Mouse (Mus musculus) left cerebral cortex, adult 8-10 months (tissue): ENCODE measurements around the gene Tbc1d8. TPM values are rescaled to one million over a fixed set of nuclear protein-coding genes. Genes with fewer than 3 reads are reported as not detected.

Experiments
- DNase-seq, 2 experiments: peaks; one replicate each; pipeline ENCODE4 v3.0.0; 2022; ENCODE audit warnings: low spot score in 2 of 2
- total RNA-seq, 4 experiments: library from RNA; stranded (reverse); gene quantifications; 2 replicates each; pipeline ENCODE4 v1.2.4; 2022

The Tbc1d8 gene
- total RNA-seq, 4 experiments from 2014 or later: 28.5 to 32.2 (median 29.6) TPM

DNA sequence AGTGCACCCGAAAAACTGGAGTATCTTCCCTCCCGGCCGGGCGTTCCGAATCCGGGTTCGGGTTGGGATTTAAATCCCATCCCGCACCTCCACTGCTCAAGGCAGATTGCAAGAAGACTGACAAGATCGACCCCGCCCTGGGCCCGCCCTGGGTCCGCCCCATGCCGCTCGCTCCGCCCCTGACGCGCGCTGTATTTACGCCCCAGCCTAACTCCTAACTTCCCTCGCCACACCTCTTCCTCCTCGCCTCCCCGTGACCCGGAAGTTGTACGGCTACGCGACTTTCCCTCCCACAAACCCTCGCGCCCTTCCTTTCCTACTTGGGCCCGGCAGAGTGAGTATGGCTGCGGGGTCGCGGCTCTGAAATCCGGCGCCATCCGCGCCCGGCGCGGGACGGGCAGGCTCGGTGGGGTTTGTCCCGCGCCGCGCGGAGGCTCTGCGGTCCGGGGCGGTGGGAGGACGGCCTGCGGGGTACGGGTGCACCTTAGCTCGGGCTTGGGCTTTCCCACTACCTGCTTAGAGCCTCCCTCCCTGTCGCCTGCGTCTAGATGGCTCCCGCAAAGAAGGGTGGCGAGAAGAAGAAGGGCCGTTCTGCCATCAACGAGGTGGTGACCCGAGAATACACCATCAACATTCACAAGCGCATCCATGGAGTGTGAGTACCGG is 110.8 kb downstream of the Tbc1d8 start, which contains the start of gene Rpl31:
TSS of gene Rpl31 (plus strand) at position 242 of the 666 bp plus-strand sequence.
- DNase-seq: peak; percentile 92 to 97

DNA sequence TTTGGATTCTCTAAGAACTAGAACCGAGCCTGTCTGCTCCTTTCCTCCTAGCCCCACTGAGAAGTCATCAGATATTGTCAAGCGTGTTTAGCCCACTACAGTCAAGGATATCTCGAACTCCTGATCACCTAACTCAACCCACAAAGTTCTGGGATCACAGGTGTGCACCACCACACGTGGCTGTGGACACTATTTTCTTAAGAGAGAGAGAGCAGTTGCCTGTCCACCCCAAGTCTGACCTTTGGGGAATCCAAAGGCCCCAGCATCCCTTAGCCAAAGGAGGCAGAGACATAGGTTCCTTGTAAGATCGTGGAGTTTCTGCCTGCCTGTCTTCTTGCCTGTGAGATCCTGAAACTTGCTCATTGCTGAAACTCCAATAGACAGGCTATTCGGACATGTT is 111.5 kb downstream of the Tbc1d8 start:
- no peak for DNase-seq

DNA sequence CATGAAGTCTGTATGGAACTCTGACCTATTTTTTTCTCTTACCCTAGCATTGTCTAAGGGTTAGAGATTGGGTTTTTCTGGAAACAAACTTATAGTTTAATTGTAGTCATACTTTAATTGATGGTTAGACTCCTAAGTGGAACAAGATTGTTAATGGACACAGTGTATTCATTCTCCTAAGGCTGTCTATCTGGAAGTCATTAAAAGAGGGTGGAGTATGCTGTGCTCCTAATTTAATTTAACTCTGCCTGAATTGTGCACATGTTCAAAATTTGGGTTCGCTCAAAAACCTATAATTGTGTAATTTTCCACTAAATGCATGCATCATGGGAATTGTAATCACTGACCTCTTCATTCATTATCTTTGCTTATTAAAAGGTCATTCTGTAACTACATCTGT is 113.0 kb downstream of the Tbc1d8 start:
- no peak for DNase-seq

DNA sequence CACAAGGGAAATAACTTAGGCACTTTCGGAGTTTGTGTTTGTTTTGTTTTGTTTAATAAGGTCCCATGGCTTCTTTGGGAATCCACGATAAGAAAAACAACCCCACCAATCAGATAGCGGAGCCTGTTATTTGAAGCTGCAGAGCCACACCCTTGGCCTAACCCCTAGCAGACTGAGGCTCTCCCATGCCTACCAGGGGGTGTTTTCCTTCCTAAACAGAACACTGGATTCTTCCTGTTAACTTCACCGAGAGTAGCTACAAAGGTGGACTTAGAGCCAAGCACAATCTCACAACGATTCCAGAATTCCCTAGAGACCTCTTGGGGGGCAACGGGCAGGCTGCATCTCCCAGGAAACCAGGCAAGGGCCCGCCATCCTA is 116.1 kb downstream of the Tbc1d8 start:
- DNase-seq: no peak

DNA sequence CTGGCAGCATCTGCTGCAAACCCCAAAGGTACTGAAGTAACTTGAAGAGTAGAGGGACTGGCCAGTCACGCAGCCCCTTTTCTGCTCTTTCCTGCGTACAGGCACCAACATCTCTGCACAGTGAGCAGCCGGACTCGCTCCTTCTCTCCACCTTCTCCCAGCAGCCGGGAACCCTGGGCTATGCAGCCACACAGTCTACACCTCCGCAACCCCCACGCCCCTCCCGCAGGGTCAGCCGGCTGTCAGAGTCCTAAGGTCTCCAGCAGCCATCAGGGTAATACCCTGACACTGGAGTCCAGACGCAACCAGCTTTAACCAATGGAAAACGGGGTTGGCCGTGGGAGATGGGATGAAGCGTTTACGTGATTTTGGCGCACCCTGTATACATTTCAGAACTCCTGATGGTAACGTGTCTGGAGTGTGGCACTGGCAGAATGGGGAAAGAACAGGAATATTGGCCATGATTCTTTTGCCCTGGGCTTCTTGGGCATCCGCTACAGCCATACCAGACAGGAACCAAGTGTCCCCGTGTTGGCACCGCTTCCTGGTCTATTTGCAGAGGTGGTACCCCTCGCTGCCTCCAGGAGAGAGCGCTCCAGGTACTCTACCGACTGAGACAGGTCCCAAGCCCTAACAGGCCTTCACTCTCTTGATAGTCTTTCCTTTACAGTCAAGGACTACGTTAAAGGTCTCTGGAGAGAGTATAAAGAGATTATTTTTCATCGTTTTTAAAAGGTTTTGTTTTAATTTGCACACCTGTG is 116.6 kb downstream of the Tbc1d8 start:
- no peak for DNase-seq

DNA sequence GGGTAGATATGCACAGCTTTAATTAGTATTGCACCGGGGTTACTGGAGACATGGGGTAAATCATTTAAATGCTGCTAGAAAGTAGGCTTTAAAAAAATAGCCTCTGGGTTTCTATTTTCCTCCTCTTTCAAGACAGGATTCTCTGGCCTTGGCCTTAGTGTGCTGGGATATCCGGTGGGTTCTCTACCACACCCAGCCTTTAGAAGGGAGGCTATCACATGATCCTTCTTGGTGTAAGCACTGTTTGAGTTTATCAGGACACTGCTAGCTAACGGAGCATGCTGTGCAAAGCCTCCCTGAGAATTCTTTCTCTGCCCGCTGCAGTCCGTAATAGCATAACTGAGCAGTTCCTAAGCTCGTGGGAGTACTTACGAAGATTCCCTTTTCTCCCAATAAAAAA is 129.1 kb downstream of the Tbc1d8 start:
- no peak for DNase-seq

DNA sequence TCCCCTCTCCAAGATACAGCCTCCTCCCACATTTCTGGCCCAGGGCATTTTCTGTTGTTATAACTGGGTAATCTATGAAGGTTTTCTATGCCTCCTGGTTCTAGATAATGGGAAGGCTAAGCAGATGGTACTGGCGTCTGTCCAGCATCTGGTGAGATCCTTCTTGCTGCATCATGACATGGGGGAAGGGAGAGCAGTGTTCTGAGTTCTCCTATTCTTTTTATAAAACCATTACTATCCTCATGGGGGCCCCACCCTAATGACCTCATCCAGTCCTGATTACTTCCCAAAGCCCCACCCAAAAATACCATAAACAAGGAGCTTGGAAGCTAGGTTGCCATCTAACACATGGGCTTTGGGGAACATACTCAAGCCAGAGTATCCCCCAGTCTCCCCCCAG is 129.6 kb downstream of the Tbc1d8 start:
- peak in 1 of 2 experiments; percentile 67 for DNase-seq

DNA sequence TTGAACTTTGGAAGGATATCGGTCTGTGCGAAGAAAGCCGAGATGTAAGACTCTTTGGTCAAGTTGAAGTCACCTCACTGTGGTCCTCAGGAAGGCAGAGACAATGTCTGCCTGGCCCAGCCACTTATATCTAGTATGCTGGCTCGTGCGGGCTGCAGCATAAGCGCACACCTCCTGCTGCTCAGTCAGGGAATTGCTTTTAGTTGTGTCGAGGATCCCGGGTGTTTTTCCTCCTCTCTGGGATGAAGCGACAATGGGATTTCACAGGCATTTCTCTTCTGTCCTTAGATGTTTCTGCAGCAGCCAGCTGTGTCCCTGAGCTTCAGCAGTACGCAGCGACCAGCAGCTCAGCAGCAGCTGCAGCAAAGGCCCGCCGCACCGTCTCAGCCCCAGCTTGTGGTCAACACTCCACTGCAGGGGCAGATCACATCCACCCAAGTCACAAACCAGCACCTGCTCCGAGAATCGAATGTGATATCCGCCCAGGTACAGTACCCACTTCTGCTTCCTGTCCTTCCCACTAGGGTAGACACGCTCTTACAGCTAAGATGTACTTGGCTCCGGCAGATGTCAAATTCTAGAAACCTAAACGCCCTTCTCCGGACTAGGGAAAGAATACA is 133.5 kb downstream of the Tbc1d8 start:
- no peak for DNase-seq

DNA sequence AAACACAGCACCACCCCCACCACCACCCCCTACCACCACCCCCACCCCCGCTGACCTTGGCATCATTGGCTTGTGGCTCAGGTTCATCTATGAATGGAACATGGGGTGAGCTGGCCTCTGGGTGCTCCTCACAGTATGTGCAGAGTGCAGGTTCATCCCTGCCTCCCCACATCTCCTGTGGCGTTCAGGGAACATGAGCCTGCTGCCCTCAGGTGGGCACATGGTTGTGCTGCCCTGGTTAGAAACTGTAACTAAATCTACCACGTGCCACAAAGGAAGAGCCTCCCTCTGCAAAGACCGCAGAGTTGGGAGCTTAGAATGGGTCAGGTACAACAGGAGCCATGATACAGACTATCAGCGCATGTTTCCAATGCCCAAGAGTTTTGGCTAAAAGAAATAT is 135.3 kb downstream of the Tbc1d8 start:
- DNase-seq: no peak

DNA sequence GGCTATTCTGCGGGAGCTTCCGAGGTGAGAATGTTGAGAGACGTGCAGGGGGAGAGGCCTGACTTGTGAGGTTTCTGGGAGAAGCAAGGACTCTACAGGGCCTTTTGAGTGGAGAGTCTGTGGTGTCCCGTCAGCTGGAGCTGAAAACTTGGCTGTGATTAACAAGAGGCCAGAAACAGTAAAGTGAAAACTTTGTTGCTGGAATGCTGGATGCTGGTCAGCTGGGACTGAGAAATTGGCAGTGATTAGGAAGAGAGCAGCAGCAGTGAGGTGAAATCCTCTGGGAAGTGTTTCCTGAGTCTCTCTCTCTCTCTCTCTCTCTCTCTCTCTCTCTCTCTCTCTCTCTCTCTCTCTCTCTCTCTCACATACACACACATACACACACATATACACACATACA is 136.7 kb downstream of the Tbc1d8 start:
- no peak for DNase-seq

DNA sequence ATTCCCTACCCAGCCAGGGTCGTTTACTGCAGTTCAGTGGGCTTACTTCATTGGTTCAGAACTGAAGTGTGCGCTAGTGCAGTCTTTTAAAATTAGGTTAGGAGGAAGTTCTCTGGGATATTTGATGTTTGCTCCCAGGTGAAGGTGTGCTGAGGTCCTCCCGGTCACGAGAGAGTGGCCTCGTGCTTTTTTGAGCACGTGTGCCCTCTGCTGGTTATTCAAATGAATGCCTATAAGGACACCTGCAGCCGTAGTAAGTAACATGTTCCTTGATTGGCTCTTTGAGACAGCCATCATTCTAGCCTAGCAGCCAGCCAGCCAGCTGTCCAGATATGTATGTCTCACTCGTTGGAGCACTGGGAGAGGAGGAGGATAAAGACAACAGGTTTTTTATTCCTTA is 137.9 kb downstream of the Tbc1d8 start:
- no peak for DNase-seq

DNA sequence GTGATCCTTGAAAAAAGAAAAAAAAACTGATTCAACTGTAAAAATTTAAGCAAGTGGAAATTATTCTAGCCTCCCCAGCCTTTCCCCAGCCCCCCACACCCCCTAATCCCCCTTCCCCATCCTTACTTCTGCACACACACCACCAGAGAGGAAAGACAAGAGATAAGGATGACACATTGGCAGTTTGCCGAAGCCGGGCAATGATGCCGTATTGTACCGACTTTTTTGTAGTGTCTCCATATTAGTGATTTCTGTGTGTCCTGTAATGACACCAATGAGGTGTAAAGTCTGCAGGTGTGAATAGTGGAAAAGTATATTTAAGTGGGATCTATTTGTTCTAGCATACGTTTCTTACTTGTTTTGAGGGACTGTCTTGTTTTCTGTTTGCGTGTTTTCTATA is 138.4 kb downstream of the Tbc1d8 start:
- no peak for DNase-seq

DNA sequence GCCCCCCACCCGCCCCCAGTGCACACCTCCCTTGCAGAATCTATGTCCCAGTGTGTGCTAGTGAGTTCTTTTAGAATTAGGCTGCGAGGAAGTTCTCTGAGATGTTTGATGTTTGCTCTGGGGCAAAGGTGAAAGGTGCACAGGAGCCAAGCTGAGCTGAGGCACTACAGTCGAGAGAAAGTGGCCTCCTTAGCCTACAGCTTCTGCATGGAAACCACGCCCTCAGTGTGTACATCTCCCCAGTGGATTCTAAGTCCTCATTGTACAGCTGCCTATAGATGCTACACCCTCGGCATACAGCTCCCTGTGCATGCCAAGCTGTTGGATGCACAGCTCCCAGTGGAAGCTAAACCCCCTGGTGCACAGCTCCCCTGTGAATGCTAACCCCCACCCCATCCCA is 139.1 kb downstream of the Tbc1d8 start:
- no peak for DNase-seq

DNA sequence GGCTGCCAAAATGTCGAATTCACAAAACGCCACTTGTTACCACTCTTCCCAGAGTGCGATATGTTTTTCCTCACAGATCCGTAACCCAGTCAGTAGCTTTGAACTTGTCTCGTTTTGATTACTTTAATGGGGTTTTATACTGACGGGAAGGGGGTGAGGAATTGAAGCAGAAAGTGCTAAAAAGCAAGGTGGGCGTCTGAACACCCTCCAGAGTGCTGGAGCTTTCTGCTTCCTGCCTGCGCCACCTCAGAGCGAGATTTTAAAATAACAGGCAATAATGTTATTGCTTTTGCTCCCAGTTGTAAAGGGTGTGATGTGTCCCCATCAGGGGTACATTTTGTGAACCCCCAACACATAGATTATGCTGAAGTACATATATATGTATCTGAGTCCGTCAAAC is 139.7 kb downstream of the Tbc1d8 start:
- no peak for DNase-seq

DNA sequence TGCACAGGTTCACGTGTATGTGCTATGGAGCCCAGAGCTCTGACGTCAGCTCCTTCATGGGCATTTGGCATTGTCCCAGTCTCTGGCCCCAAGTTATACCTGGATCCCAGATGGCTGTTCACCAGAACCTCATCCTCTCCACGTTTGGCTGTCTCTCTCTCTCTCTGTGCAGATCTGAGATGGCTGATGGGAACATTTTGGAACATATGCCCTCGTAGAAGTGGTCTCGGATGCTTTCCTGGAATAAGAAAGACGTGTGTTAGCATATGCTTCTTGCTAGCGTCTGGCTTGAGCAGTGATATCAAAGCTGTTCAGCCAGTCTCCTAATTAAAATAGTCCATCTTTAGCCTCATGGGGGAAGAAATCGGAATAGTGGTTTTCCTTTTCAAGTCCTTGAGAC is 141.8 kb downstream of the Tbc1d8 start:
- DNase-seq: no peak

DNA sequence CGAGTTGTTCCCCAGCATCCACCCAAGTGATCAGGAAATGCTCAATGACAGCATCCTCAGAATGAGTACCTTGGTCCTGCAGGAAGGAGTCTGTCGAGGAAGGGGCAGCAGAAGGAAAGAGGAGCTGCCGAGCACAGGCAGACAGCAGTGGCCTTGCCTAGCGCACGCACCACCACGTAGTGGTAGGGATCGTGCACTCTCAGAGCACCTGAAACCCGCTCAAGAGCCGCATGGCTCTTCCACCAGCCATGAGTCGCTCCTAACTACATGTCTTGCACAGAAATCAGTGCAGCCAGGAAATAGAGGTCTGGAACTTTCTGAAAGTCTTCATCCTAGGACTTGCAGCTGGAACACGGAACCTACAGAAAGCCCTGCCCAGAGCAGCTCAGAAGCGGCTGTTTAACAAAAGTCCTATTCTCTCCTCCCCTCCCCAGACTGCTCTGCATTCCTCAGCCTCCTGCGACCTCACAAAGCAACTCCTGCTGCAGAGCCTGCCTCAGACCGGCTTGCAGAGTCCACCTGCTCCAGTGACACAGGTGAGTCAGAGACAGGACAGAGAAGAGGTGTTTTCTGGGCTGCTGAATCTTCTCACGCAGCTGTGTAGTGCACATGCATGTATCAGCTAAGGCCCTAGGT is 142.9 kb downstream of the Tbc1d8 start:
- DNase-seq: no peak

DNA sequence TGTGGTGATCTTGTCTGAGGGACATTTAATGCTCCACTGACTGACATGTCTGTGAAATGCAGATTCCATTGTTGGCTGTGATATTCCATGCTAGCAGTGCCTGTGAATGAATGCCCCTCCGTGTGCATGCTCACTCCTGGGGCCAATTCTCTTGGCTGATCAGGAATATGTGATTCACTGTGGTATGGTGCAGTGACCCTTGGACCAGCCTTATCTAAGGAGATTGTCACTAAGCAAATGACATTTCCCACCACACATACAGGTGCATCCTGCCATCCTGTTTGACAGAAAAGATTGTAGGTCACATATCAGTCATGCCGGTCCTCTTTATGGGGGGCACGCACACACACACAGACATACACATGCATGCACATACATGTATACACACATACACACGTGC is 146.1 kb downstream of the Tbc1d8 start:
- no peak for DNase-seq

DNA sequence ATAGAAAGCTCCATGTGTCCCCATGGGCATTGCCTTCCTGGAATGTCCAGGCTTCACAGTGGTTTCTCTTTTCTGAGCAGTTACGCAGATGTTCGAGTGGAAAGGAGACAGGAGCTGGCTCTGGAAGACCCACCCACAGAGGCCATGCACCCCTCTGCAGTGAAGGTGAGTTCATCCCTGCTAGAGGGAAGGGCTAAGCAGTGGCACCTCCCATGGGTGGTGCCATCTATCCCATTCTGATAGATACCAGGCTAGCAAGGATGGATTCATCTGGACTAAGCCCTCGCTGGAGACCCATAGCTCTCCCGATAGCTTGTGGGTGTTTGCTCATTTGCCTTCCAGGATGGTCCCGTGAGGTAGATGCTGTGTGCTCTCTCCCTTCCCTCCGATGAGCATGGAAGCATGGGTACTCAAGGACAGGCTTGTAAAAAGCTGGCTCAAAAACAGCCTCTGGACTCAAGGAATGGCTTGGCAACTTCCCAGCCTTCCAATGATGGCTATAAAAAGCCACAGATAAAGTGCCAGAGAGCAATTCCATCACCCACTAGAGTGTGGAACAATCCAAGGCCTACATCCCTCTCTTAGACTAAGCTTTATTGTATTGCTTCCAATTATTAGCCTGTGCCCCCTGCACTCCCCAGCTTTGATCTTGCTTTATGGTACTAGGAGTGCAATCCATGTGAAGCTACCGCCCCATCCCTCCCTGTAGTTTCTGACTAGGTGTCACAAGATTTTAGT is 147.5 kb downstream of the Tbc1d8 start:
- DNase-seq: no peak

DNA sequence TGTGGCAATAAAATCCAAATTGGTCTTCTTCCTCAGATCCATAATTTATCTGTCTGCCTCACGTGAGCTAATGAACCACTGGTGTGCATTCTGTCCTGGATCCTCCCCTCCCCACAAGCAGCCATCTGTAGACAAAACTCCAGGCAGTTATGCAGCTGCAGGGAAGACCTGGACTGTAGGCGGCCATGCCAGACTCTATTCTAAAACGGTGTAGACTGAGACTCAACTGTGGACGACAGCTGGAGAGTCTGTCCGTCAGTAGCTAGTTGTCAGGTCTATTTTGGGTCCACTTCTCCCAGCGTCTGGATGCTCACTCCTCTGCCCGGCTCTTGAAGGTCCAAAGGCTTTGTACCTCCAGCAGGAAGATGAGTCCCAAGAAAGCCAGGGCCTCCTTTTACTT is 151.0 kb downstream of the Tbc1d8 start:
- DNase-seq: peak in 1 of 2 experiments; percentile 72

DNA sequence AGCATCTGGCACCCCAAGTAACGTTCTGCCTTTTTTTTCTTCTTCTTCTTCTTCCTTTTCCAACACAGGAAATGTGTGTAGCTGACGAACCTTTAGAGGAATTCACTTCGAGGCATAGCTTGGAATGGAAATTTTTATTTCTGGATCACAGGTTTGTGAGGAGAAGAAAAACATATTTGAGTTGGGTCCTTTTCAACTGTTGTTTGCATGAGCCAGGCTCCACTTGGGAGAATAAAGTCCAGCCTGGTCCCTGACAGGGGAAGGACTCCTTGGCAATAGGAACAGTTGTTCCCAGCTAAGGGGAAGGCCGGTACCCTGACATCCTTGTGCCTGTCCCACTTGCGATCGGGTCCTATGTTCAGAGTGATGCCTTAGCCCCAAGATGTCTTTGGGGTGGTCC is 153.3 kb downstream of the Tbc1d8 start:
- DNase-seq: no peak

DNA sequence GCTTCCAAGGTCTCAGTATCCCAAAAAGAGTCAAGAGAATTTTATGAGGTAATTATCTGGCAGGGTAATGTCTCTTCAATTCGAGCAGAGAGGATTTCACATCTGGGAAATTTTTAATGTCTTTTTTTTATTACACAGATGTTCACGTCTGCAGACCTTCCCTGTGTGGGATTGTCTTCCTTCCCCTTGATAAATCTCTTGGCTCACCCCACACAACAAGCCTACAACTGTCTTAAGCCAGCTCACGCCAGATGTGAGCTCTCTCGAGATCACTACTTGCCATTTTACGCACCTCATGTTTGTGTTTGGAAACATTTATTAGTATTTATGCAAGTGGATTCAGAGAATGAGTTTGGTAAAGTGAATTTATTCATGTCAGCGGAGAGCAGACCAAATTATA is 156.6 kb downstream of the Tbc1d8 start:
- no peak for DNase-seq
